Mouse (Mus musculus): ENCODE results near the gene D6Ertd527e. TPM values are rescaled to one million over a fixed set of nuclear protein-coding genes. Genes with fewer than 3 reads are reported as not detected.

Gene D6Ertd527e
- total and polyA plus RNA-seq, 2 experiments from 2014 or later = 0.07 TPM; not detected in 1

DNA sequence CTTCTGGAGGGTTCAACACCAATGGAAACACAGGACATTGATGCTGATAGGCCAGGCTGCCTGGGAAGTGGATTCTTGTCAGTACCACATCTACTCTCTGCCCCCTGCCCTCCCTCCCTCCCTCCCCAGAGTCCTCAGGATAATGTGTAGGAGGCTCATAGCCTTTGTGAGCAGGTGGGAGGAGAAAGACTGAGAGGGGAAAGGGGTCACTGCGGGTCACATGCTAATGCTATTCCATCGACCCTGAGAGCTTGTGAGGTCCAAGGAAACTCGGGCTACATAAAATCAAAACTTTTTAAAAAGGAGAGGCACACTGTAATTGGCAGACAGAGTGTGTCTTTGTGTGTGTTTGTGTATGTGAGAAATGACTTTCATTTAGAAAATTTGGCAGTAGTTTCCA, 5.3 kb upstream of the D6Ertd527e start:
- Histone ChIP-seq H3K27ac (ENCODE audit: low read depth, low read length) (0 out of 2 replicates have a peak overlapping the region, but pooled peaks have one; percentile 59), H3K9ac (no peak overlapping the region), H3K4me2 (ENCODE audit: low read depth) (no peak overlapping the region), H3K9me3 (ENCODE audit: low read length) (no peaks in the 10 kb centered on the region), H3K4me1 (ENCODE audit: insufficient read depth) (peaks cover 9% of the 10 kb centered on the region), H3K27me3 (ENCODE audit: insufficient read depth, low read length) (no peaks in the 10 kb centered on the region), H3K36me3 (ENCODE audit: insufficient read depth) (no peaks in the 10 kb centered on the region), H3K4me3 (ENCODE audit: low read depth, low read length) (no peak overlapping the region)
- DNase-seq = no peak
- TF ChIP-seq CTCF (IDR thresholded peaks at IDR 0.05; ENCODE audit: low read depth) = no peak
- WGBS = 26% methylated on average over 3 of the region's 3 CpGs
- ATAC-seq = peak; percentile 10; the same call in 1 of the 2 replicates

DNA sequence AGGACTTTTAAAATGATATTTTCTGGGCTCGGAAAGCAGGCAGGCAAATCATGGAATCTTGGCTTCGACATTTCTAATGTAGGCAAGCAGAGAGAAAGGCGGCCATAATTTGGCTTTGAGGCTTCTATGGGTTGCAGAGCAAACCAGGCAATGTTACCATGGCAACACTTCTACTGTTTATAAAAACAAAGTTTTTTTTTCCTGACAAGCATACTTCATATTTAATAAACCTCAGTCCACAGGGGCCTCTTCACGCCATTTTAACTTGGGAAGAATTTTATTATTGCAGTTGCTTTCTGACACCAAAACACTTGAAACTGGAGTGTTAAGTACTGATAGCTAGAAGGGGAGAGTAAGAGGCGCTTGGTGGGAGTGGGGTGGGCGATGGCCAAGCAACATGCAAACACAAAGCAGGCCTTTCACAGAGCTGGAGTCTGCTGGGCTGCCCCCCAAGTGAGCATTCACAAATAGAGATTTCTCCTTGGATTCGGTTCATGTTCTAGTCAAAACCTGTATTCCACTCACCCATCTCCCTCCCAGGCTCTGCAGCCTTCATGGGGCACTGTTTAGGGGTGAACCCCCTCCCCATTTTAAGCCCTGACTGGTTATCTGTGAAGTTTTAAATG, 4.8 kb upstream of the D6Ertd527e start:
- no peaks in the 10 kb centered on the region for H3K27me3 ChIP-seq (ENCODE audit: insufficient read depth, low read length)
- H3K36me3 ChIP-seq (ENCODE audit: insufficient read depth) = no peaks in the 10 kb centered on the region
- H3K4me1 ChIP-seq (ENCODE audit: insufficient read depth) = peaks cover 9% of the 10 kb centered on the region
- no peak overlapping the region for H3K4me2 ChIP-seq (ENCODE audit: low read depth)
- ATAC-seq (peak; percentile 69), DNase-seq (peak; percentile 62)
- H3K27ac ChIP-seq (ENCODE audit: low read depth, low read length) = peak overlapping the region; percentile 59
- H3K4me3 ChIP-seq (ENCODE audit: low read depth, low read length) = no peak overlapping the region
- no peak for TF ChIP-seq CTCF (IDR thresholded peaks at IDR 0.05; ENCODE audit: low read depth)
- WGBS = 27% methylated on average over 7 of the region's 7 CpGs
- no peaks in the 10 kb centered on the region for H3K9me3 ChIP-seq (ENCODE audit: low read length)
- no peak overlapping the region for H3K9ac ChIP-seq

DNA sequence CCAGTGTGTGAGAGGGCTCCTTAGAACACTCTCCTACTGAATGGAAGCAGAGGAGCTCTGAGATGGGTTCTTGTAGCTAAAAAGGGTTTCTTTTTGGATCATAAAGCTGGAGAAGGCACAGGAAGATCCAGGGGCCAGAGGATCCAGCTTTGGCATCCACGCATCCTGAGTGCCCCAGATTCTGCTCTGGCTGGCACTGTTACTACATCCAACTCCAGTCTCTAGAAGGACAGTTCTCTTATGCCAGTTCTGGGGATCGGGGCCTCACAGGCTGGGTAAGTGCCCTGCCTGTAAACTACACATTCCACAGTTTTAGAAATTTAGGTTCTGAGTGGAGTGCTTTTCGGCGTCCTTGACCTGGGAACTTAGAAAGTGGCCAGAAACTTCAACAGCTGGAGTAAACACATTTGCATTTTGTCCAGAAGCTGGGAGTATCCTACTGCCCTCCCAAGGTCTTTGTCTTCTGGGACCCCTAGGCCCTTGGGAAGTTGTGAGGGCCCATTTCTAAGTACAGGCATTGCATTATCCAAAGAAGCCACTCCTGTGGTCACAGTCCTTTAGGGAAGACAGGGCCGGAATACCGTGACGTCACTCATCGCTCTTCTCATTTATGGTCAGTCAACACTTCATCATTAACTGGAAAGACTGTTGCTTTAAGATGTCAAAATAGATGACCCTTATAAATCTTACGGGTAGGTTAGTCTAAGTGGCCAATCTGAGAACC, 4.1 kb upstream of the D6Ertd527e start:
- no peak overlapping the region for H3K9ac ChIP-seq
- peak overlapping the region; percentile 59 for H3K27ac ChIP-seq (ENCODE audit: low read depth, low read length)
- H3K27me3 ChIP-seq (ENCODE audit: insufficient read depth, low read length) = no peaks in the 10 kb centered on the region
- WGBS = 86% methylated on average over 9 of the region's 9 CpGs
- TF ChIP-seq CTCF (IDR thresholded peaks at IDR 0.05; ENCODE audit: low read depth) = no peak
- no peak overlapping the region for H3K4me2 ChIP-seq (ENCODE audit: low read depth)
- peaks cover 9% of the 10 kb centered on the region for H3K4me1 ChIP-seq (ENCODE audit: insufficient read depth)
- DNase-seq (no peak), ATAC-seq (no peak)
- no peaks in the 10 kb centered on the region for H3K36me3 ChIP-seq (ENCODE audit: insufficient read depth)
- H3K4me3 ChIP-seq (ENCODE audit: low read depth, low read length) = no peak overlapping the region
- H3K9me3 ChIP-seq (ENCODE audit: low read length) = no peaks in the 10 kb centered on the region

DNA sequence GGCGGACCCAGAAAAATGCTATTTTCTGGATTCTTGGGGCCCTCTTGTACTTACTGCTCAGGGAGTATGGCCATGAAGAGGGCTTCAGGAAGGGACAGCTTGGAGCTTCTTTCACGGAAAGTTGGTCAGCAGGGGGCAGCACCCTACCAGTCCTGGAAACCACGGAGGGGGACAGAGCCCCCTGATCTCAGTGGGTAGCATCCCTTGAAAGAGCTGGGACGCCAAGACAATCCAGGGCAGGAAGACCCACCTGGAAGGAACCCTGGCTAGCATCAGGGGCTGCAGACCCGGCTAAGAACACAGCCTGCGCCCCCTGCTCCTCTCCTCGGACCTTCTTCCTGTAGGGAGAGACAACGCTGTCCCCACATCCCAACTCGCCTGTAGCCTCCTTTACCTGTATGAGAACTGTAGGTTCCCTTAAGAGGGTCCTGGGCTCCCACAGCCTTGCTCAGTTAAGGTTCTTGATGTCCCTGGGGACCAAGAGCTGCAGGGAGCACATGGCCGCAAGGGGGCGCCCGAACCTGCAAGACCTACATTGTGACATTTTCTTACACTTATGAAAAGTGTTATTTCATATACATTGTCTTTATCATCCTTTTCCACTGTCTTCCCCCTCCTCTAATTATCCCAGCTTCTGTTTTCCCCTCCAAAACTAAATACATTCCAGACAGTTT, 3.1 kb upstream of the D6Ertd527e start:
- Histone ChIP-seq H3K9me3 (ENCODE audit: low read length) (no peaks in the 10 kb centered on the region), H3K4me3 (ENCODE audit: low read depth, low read length) (peak overlapping the region; percentile 17), H3K4me1 (ENCODE audit: insufficient read depth) (peaks cover 9% of the 10 kb centered on the region), H3K36me3 (ENCODE audit: insufficient read depth) (no peaks in the 10 kb centered on the region), H3K9ac (0 out of 2 replicates have a peak overlapping the region, but pooled peaks have one; percentile 43), H3K27ac (ENCODE audit: low read depth, low read length) (no peak overlapping the region), H3K4me2 (ENCODE audit: low read depth) (peak overlapping the region; percentile 50), H3K27me3 (ENCODE audit: insufficient read depth, low read length) (no peaks in the 10 kb centered on the region)
- peak; percentile 92 for TF ChIP-seq CTCF (IDR thresholded peaks at IDR 0.05; ENCODE audit: low read depth)
- peak; percentile 93 for DNase-seq
- 14% methylated on average over 12 of the region's 12 CpGs for WGBS
- ATAC-seq = peak; percentile 67

DNA sequence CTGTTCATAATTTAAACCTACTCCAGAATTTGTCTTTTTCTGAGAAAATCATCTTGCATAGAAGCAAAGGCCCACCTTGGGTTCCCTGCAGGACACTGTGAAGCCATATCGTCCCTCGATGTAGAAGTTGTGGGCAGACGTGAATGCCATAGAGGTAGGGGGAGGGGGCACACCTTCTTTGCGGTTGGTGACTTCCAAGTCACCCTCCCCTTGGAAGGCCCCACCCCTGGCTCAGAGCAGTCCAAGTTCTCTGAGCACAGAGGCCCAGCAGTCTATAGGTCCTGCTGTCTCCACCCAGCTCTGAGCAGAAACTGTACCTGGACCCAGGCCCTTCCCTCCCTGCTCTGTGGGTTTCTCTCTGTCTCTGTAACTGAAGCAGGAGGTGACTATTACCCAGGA, 2.6 kb upstream of the D6Ertd527e start:
- no peak for ATAC-seq
- no peaks in the 10 kb centered on the region for H3K27me3 ChIP-seq (ENCODE audit: insufficient read depth, low read length)
- DNase-seq = no peak
- 33% methylated on average over 4 of the region's 4 CpGs for WGBS
- H3K4me3 ChIP-seq (ENCODE audit: low read depth, low read length) = no peak overlapping the region
- H3K9me3 ChIP-seq (ENCODE audit: low read length) = no peaks in the 10 kb centered on the region
- H3K27ac ChIP-seq (ENCODE audit: low read depth, low read length) = no peak overlapping the region
- H3K36me3 ChIP-seq (ENCODE audit: insufficient read depth) = no peaks in the 10 kb centered on the region
- peaks cover 9% of the 10 kb centered on the region for H3K4me1 ChIP-seq (ENCODE audit: insufficient read depth)
- H3K4me2 ChIP-seq (ENCODE audit: low read depth) = no peak overlapping the region
- TF ChIP-seq CTCF (IDR thresholded peaks at IDR 0.05; ENCODE audit: low read depth) = no peak
- H3K9ac ChIP-seq = no peak overlapping the region

DNA sequence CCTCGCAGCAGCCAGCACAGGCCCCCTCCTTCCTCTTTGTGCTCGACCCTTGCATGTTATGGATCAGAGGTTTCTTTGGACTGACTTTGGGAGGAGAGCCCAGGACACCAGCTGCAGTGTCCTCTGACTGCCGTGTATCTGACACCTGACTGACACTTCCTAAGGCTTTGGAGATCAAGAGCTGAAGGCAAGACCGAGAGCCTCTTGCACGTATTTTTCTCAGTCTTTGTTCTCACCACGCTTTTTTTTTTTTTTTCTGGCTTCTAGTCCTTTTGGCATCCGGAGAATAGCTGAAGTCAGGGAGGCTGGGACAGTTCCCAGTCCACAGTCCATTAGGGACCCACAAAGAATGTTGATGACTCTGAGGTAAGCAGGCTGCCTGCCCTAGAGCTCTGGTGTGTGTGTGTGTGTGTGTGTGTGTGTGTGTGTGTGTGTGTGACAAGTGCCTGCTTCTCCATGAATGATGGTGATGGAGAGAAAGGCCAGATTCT, 2.1 kb upstream of the D6Ertd527e start:
- no peak overlapping the region for H3K27ac ChIP-seq (ENCODE audit: low read depth, low read length)
- H3K36me3 ChIP-seq (ENCODE audit: insufficient read depth) = no peaks in the 10 kb centered on the region
- no peaks in the 10 kb centered on the region for H3K27me3 ChIP-seq (ENCODE audit: insufficient read depth, low read length)
- ATAC-seq (no peak), DNase-seq (peak; percentile 26)
- H3K4me2 ChIP-seq (ENCODE audit: low read depth) = no peak overlapping the region
- WGBS = 28% methylated on average over 7 of the region's 7 CpGs
- no peak overlapping the region for H3K4me3 ChIP-seq (ENCODE audit: low read depth, low read length)
- peaks cover 9% of the 10 kb centered on the region for H3K4me1 ChIP-seq (ENCODE audit: insufficient read depth)
- no peak overlapping the region for H3K9ac ChIP-seq
- TF ChIP-seq CTCF (IDR thresholded peaks at IDR 0.05; ENCODE audit: low read depth) = no peak
- H3K9me3 ChIP-seq (ENCODE audit: low read length) = no peaks in the 10 kb centered on the region

DNA sequence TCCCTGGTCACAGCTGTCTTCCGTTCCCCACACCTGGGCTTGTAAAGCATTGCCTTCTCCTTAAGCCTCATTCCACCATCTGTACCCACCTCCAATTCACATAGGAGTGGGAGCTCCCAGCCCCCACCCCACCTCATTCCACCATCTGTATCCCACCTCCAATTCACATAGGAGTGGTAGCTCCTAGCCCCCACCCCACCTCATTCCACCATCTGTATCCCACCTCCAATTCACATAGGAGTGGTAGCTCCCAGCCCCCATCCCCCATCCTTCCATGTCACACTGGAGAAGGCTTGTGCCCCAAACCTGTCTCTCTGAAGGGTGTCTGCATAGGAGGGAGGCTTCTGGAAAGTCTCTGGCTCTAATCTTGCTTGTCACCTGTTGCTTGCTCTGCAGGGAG, 1.2 kb upstream of the D6Ertd527e start:
- H3K4me3 ChIP-seq (ENCODE audit: low read depth, low read length) = no peak overlapping the region
- no peaks in the 10 kb centered on the region for H3K36me3 ChIP-seq (ENCODE audit: insufficient read depth)
- no peaks in the 10 kb centered on the region for H3K9me3 ChIP-seq (ENCODE audit: low read length)
- H3K27ac ChIP-seq (ENCODE audit: low read depth, low read length) = no peak overlapping the region
- no peaks in the 10 kb centered on the region for H3K27me3 ChIP-seq (ENCODE audit: insufficient read depth, low read length)
- H3K9ac ChIP-seq = no peak overlapping the region
- peaks cover 9% of the 10 kb centered on the region for H3K4me1 ChIP-seq (ENCODE audit: insufficient read depth)
- H3K4me2 ChIP-seq (ENCODE audit: low read depth) = no peak overlapping the region
- no peak for TF ChIP-seq CTCF (IDR thresholded peaks at IDR 0.05; ENCODE audit: low read depth)
- ATAC-seq (no peak), DNase-seq (no peak)
- 96% methylated on average over 1 of the region's 1 CpGs for WGBS

Measured in forebrain, postnatal 0 days (tissue).